Mouse (Mus musculus) hindbrain, embryonic 15.5 days (tissue): ENCODE measurements around the gene Glra4. TPM values are rescaled to one million over a fixed set of nuclear protein-coding genes. Genes with fewer than 3 reads are reported as not detected.
"Not testable (repeated sequence)": the region's sequence is repeated elsewhere in the genome, so short reads cannot be mapped to it uniquely, and the experiment has no call there.

ENCODE experiments used
- ATAC-seq: fragments of 200-750 bp; cut with Nextera tagmentation; 2 replicates; pipeline ENCODE4 v1.8.0; 2017; ENCODE audit warnings: low read depth, moderate number of reproducible peaks, moderate TSS enrichment; ENCODE audit not compliant: low FRiP score
- H3K27ac ChIP-seq: fragments of 300-500 bp; sonication (generic); replicated peaks from 2 replicates; pipeline ENCODE4 v1.5.1; 2015; ENCODE audit warnings: mild to moderate bottlenecking, inconsistent platforms
- H3K27me3 ChIP-seq: fragments of 300-500 bp; sonication (generic); 2 replicates; pipeline ENCODE4 v1.6.1; 2015; ENCODE audit warnings: control low read depth, inconsistent platforms
- H3K36me3 ChIP-seq: fragments of 300-500 bp; sonication (generic); 2 replicates; pipeline ENCODE4 v1.6.1; 2015; ENCODE audit warnings: control low read depth, inconsistent platforms
- H3K4me1 ChIP-seq: fragments of 300-500 bp; sonication (generic); replicated peaks from 2 replicates; pipeline ENCODE4 v1.6.1; 2015; ENCODE audit warnings: control low read depth, inconsistent platforms
- H3K4me2 ChIP-seq: fragments of 300-500 bp; sonication (generic); 2 replicates; pipeline ENCODE4 v1.6.1; 2015; ENCODE audit warnings: moderate library complexity, mild to moderate bottlenecking, inconsistent platforms
- H3K4me3 ChIP-seq: fragments of 300-500 bp; sonication (generic); 2 replicates; pipeline ENCODE4 v1.5.1; 2015; ENCODE audit warnings: mild to moderate bottlenecking, inconsistent platforms
- H3K9ac ChIP-seq: fragments of 300-500 bp; sonication (generic); 2 replicates; pipeline ENCODE4 v1.6.1; 2015; ENCODE audit warnings: inconsistent platforms
- H3K9me3 ChIP-seq: fragments of 300-500 bp; sonication (generic); 2 replicates; pipeline ENCODE4 v1.6.1; 2016; ENCODE audit warnings: control low read depth, inconsistent platforms
- WGBS: fragments of 180-500 bp; shearing (Covaris S2); methylation state at CpG from one replicate; pipeline ENCODE4 v1.1.7; 2015; 5-methylcytosine and 5-hydroxymethylcytosine counted together
- polyA plus RNA-seq: library from polyadenylated mRNA; unstranded; fragments of >200 nt; fragmentation: Nextera tagmentation; extraction: Ambion mirVana; gene quantifications from 2 replicates; pipeline ENCODE4 v1.2.1, GENCODE M21; 2015

The Glra4 gene
- polyA plus RNA-seq, 1 experiment from 2014 or later, result 0.13 TPM

GRCm38 (mm10) chrX:136755464-136755863 lies 24.5 kb downstream of the Glra4 start:
- no peak for ATAC-seq
- Histone ChIP-seq H3K27ac (no peak overlapping the region), H3K4me1 (no peaks in the 10 kb centered on the region), H3K27me3 (no peaks in the 10 kb centered on the region), H3K9ac (no peak overlapping the region), H3K4me2 (no peak overlapping the region), H3K4me3 (no peak overlapping the region), H3K36me3 (0 out of 2 replicates have a peak, but pooled peaks cover 6% of the 10 kb centered on the region), H3K9me3 (no peaks in the 10 kb centered on the region)
- WGBS, result 90% methylated on average over 3 of the region's 3 CpGs

DNA sequence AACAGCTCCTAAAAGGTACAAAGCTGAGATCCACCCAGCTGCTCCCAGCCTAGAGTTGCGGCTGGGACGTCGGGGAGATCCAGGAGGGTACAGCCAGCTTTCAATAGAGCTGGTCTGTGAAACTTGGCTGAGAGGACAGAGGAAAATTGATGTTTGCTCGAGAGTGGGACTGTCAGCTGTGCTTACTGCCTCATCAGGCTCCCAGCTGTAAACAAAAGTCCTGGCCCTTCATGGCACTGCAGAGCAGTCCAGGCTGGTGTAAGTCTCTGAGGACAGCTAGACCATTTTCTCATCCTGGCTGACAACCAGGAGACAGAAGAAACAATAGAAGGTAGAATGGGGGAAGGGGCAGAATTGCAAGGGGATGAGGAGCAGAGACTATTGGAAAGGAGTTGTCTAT lies 30.6 kb downstream of the Glra4 start:
- no peak overlapping the region for H3K4me3 ChIP-seq
- no peak overlapping the region for H3K9ac ChIP-seq
- WGBS, result 76% methylated on average over 4 of the region's 4 CpGs
- H3K9me3 ChIP-seq, result no peaks in the 10 kb centered on the region
- ATAC-seq, result no peak
- no peaks in the 10 kb centered on the region for H3K4me1 ChIP-seq
- H3K36me3 ChIP-seq, result no peaks in the 10 kb centered on the region
- H3K27me3 ChIP-seq, result no peaks in the 10 kb centered on the region
- H3K27ac ChIP-seq, result no peak overlapping the region
- H3K4me2 ChIP-seq, result no peak overlapping the region

GRCm38 (mm10) chrX:136744663-136745062 lies 35.3 kb downstream of the Glra4 start:
- Histone ChIP-seq H3K9ac (no peak overlapping the region), H3K27me3 (no peaks in the 10 kb centered on the region), H3K4me3 (no peak overlapping the region), H3K4me1 (no peaks in the 10 kb centered on the region), H3K36me3 (no peaks in the 10 kb centered on the region), H3K27ac (no peak overlapping the region), H3K9me3 (no peaks in the 10 kb centered on the region), H3K4me2 (no peak overlapping the region)
- WGBS, result 70% methylated on average over 8 of the region's 8 CpGs
- ATAC-seq, result no peak

GRCm38 (mm10) chrX:136743459-136743858 lies 36.5 kb downstream of the Glra4 start, which contains the start of gene Morf4l2:
TSS of gene Morf4l2 (minus strand) at chrX:136743690.
- Histone ChIP-seq H3K4me2 (peak within 1 kb of the TSS; percentile 59), H3K9ac (no peak within 1 kb of the TSS; the same call in 1 of the 2 replicates), H3K36me3 (no peaks in the 10 kb centered on the region), H3K27ac (peak within 1 kb of the TSS; percentile 95), H3K27me3 (no peaks in the 10 kb centered on the region), H3K4me1 (peaks cover 5% of the 10 kb centered on the region), H3K4me3 (peak within 1 kb of the TSS; percentile 59), H3K9me3 (no peaks in the 10 kb centered on the region)
- 92% methylated on average over 12 of the region's 12 CpGs for WGBS
- no peak for ATAC-seq

- H3K27ac ChIP-seq, result peak overlapping the region; percentile 95
- H3K9ac ChIP-seq, result no peak overlapping the region; the same call in 1 of the 2 replicates
- WGBS, result 34% methylated on average over 5 of the region's 5 CpGs
- peaks cover 7% of the 10 kb centered on the region for H3K4me1 ChIP-seq
- no peaks in the 10 kb centered on the region for H3K9me3 ChIP-seq
- ATAC-seq, result no peak
- peak overlapping the region; percentile 59 for H3K4me2 ChIP-seq
- H3K36me3 ChIP-seq, result no peaks in the 10 kb centered on the region
- H3K27me3 ChIP-seq, result no peaks in the 10 kb centered on the region
- H3K4me3 ChIP-seq, result peak overlapping the region; percentile 59
These were observed 37.3 kb downstream of the Glra4 start for GRCm38 (mm10) chrX:136742661-136743103.

DNA sequence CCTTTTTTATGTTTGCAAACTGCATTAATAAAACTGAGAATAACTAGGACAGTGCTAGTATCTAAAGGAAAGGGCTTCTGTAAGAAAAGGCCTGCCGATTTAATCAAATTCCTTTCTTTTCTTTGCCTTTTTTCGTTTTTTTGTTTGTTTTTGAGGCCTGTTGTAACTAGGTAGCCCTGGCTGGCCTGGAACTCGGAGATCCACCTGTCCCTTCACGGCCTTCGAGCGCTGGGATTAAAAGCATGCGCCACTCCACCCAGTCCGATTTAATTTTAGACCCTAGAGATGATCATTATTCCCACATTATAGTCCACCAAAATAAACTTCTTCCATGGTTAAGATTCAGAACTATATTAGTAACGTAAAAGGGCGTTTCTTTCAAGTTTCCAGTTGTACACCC lies 37.7 kb downstream of the Glra4 start:
- Histone ChIP-seq H3K27ac (peak overlapping the region; percentile 95), H3K4me1 (peaks cover 7% of the 10 kb centered on the region), H3K9me3 (no peaks in the 10 kb centered on the region), H3K36me3 (no peaks in the 10 kb centered on the region), H3K27me3 (no peaks in the 10 kb centered on the region), H3K4me2 (peak overlapping the region; percentile 59), H3K9ac (peak overlapping the region; percentile 40), H3K4me3 (peak overlapping the region; percentile 59)
- no peak for ATAC-seq
- 34% methylated on average over 10 of the region's 10 CpGs for WGBS

DNA sequence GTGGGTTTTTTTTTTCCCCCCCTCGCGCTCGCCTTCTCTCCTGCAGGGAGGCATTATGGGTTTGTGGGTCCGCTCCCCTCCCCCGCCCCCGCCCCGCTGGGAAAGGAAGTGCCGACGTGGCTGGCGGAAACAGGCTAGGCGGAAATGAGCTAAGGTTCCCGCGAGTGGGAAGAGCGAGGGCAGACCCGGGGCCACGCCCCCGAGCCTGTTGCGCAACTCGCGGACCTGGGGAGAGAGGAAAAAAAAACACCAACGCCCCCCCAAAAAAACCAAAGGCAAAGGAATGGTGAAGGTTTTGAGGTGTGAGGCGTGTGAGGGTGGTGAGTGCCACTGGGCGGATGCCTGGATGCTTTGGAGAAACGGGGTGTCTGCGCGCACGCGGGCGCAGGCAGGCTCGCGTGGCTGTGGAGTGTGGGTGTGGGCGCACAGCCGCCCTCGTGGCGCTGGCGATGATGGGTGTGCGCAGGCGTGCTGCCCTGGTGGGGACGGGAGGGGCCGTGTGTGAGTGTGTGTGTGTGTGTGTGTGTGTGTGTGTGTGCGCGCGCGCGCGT lies 38.2 kb downstream of the Glra4 start:
- H3K4me1 ChIP-seq, result peaks cover 7% of the 10 kb centered on the region
- peak overlapping the region; percentile 59 for H3K4me2 ChIP-seq

GRCm38 (mm10) chrX:136740791-136741650 lies 38.9 kb downstream of the Glra4 start:
- Histone ChIP-seq H3K36me3 (no peaks in the 10 kb centered on the region), H3K4me1 (peaks cover 7% of the 10 kb centered on the region), H3K27me3 (no peaks in the 10 kb centered on the region), H3K9ac (peak overlapping the region; percentile 67), H3K27ac (peak overlapping the region; percentile 95), H3K4me2 (peak overlapping the region; percentile 59), H3K9me3 (no peaks in the 10 kb centered on the region), H3K4me3 (peak overlapping the region; percentile 59)
- ATAC-seq, result peak; percentile 98
- 22% methylated on average over 39 of the region's 39 CpGs for WGBS

More for the DNA sequence above, 38.2 kb downstream of the Glra4 start:
- H3K27me3 ChIP-seq, result no peaks in the 10 kb centered on the region
- 0 out of 2 replicates have a peak overlapping the region, but pooled peaks have one; percentile 39 for H3K9ac ChIP-seq
- WGBS, result 30% methylated on average over 44 of the region's 46 CpGs
- H3K9me3 ChIP-seq, result no peaks in the 10 kb centered on the region
- no peaks in the 10 kb centered on the region for H3K36me3 ChIP-seq
- ATAC-seq, result peak; percentile 80
- peak overlapping the region; percentile 95 for H3K27ac ChIP-seq
- peak overlapping the region; percentile 59 for H3K4me3 ChIP-seq

GRCm38 (mm10) chrX:136740087-136740790 lies 39.7 kb downstream of the Glra4 start:
- Histone ChIP-seq H3K27ac (peak overlapping the region; percentile 84), H3K9ac (peak overlapping the region; percentile 67), H3K4me2 (peak overlapping the region; percentile 59), H3K36me3 (no peaks in the 10 kb centered on the region), H3K27me3 (no peaks in the 10 kb centered on the region), H3K4me3 (peak overlapping the region; percentile 59), H3K9me3 (no peaks in the 10 kb centered on the region), H3K4me1 (peaks cover 7% of the 10 kb centered on the region)
- no peak for ATAC-seq
- WGBS, result 18% methylated on average over 15 of the region's 15 CpGs

- H3K4me2 ChIP-seq, result no peak overlapping the region
- H3K9me3 ChIP-seq, result no peaks in the 10 kb centered on the region
- no peaks in the 10 kb centered on the region for H3K4me1 ChIP-seq
- 86% methylated on average over 4 of the region's 4 CpGs for WGBS
- H3K27me3 ChIP-seq, result no peaks in the 10 kb centered on the region
- peaks cover 7% of the 10 kb centered on the region; the same call in 1 of the 2 replicates for H3K36me3 ChIP-seq
- H3K27ac ChIP-seq, result no peak overlapping the region
- no peak for ATAC-seq
- H3K9ac ChIP-seq, result no peak overlapping the region
- H3K4me3 ChIP-seq, result no peak overlapping the region
These were observed 47.9 kb downstream of the Glra4 start for GRCm38 (mm10) chrX:136732016-136732415.

- H3K27ac ChIP-seq, result peak overlapping the region; percentile 62
- peak; percentile 93 for ATAC-seq
- H3K4me3 ChIP-seq, H3K4me2 ChIP-seq, H3K27me3 ChIP-seq, H3K4me1 ChIP-seq, H3K9me3 ChIP-seq, H3K9ac ChIP-seq, H3K36me3 ChIP-seq: not testable (repeated sequence)
- 33% methylated on average over 2 of the region's 3 CpGs for WGBS
These were observed 65.0 kb downstream of the Glra4 start for GRCm38 (mm10) chrX:136714742-136715474.
